Mouse (Mus musculus) common myeloid progenitor, adult 5-6 weeks (primary cell): ENCODE data around the gene Tor2a. TPM values are rescaled to one million over a fixed set of nuclear protein-coding genes. Genes with fewer than 3 reads are reported as not detected.

Source experiments
- ATAC-seq: replicated peaks from 2 replicates; pipeline ENCODE4 v1.8.0; 2016; ENCODE audit warnings: low read depth, mild to moderate bottlenecking, moderate TSS enrichment, inconsistent platforms; ENCODE audit not compliant: poor library complexity, severe bottlenecking
- total RNA-seq: library from RNA; stranded (forward); fragments of 200-1000, 187-1606 nt; gene quantifications from 2 replicates; pipeline ENCODE4 v1.2.3, GENCODE M21; 2017

Gene Tor2a
- total RNA-seq, 1 experiment from 2014 or later = 19.9 TPM

DNA sequence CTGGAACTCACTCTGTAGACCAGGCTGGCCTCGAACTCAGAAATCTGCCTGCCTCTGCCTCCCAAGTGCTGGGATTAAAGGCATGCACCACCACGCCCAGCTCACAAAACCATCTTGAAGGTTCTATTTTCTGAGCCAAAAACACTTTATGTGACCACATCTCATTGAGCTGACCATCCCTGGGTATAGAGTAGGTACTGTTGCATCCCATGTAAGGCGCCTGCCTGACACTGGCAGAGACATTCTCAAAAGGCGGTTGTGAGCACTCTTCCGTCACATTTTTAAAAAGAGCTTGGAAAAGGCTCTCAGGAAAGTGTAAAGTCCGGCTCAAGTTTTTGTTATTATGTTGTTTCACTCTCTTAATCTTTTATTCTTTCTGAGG lies 369 bp upstream of the Tor2a start:
- no peak for ATAC-seq

- no peak for ATAC-seq
These were observed 1.5 kb downstream of the Tor2a start for GRCm38 (mm10) chr2:32758503-32758902.

GRCm38 (mm10) chr2:32759001-32759400 lies 2.0 kb downstream of the Tor2a start:
- ATAC-seq = no peak

GRCm38 (mm10) chr2:32761361-32761760 lies 4.3 kb downstream of the Tor2a start:
- no peak for ATAC-seq

DNA sequence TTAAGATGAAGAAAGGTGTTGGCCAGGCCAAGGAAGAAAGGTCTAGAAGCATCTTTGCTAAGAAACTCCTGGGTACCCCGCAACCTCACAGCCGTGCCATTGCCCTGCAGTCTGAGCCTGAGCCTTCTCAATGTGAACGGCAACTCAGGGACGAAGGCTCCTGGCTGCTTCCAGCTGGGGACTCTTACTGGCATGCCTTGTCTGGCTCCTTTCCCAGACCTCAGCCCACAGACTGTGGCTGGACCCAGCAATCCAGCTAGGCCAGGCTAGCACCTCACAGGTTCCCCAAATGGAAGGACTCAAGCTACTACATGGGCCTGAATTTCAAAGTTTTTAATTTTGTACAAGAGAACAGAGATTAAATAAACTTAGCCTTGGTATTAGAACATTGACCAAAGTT lies 4.8 kb downstream of the Tor2a start:
- ATAC-seq = no peak

GRCm38 (mm10) chr2:32763353-32763752 lies 6.3 kb downstream of the Tor2a start:
- no peak for ATAC-seq

GRCm38 (mm10) chr2:32767241-32767640 lies 10.2 kb downstream of the Tor2a start:
- no peak for ATAC-seq

- ATAC-seq = no peak; the same call in 1 of the 2 replicates
These were observed 11.7 kb downstream of the Tor2a start for GRCm38 (mm10) chr2:32768661-32769285.

- no peak for ATAC-seq
These were observed 12.5 kb downstream of the Tor2a start for GRCm38 (mm10) chr2:32769327-32770085.

- no peak for ATAC-seq
These were observed 14.9 kb downstream of the Tor2a start for GRCm38 (mm10) chr2:32771886-32772285.

GRCm38 (mm10) chr2:32772626-32773279 lies 15.7 kb downstream of the Tor2a start:
- no peak for ATAC-seq

DNA sequence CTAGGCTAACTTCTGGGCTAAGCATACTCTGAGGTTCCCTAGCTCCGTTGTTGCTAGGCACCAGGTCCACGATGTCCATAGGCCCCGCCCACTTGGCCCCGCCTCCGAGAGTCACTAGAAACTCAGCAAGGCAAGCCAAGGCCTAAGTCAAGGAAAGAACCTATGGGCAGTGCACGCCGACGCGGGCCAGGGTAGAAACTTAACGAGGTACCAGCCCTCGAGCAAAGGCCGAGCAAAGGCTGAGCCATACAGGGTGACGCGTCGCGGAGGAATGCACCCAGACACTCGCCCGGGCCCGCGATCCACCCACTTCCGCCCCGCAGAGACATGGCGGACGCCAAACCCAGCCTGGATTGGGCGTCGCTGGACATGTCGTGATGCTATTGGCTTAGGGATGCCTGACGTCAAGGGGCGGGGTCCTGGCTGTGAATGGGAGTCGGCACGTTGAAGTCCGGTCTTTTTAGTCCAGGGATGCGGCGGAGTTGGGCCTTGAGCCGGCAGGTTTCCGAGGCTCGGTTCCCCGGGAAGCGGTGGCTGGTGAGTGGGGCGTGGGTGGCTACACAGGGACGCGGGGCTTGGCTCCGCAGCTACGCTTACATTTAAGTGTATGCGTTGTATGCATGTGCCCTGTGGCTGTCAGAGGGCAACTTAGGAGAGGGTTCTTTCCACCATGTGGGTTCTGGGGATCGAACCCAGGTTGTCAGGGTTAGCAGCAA lies 18.5 kb downstream of the Tor2a start, which contains the start of the genes Ttc16 and Ptrh1:
Ttc16 (minus strand) TSS at position 275 of the 716 bp plus-strand sequence.
Ptrh1 (plus strand) TSS at position 428 of the 716 bp plus-strand sequence.
- ATAC-seq = peak; percentile 94

GRCm38 (mm10) chr2:32776192-32776591 lies 19.2 kb downstream of the Tor2a start:
- no peak; the same call in 1 of the 2 replicates for ATAC-seq

- ATAC-seq = no peak
These were observed 21.0 kb downstream of the Tor2a start for GRCm38 (mm10) chr2:32778081-32778480.

DNA sequence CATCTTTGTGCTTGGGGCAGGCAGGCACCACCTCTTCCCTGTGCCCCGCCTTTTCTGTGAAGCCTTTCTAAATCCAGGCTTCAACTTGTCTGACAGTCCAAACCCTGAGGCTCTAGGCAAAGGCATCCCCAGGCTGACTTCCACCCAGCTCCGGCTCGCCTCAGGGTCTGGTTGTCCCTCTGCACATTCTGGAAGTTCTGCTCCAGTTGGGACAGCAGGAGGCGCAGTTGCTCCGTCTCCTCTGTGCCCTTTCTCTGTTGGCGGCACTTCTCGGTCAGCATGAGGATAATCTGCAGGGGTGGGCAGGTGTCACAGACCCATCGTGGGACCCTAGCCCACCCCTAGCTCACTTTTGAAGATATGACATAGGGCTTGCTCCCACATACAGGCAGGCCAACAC lies 22.1 kb downstream of the Tor2a start:
- ATAC-seq = peak; percentile 43

GRCm38 (mm10) chr2:32779714-32780113 lies 22.7 kb downstream of the Tor2a start:
- no peak for ATAC-seq

GRCm38 (mm10) chr2:32781710-32782109 lies 24.7 kb downstream of the Tor2a start:
- no peak for ATAC-seq

DNA sequence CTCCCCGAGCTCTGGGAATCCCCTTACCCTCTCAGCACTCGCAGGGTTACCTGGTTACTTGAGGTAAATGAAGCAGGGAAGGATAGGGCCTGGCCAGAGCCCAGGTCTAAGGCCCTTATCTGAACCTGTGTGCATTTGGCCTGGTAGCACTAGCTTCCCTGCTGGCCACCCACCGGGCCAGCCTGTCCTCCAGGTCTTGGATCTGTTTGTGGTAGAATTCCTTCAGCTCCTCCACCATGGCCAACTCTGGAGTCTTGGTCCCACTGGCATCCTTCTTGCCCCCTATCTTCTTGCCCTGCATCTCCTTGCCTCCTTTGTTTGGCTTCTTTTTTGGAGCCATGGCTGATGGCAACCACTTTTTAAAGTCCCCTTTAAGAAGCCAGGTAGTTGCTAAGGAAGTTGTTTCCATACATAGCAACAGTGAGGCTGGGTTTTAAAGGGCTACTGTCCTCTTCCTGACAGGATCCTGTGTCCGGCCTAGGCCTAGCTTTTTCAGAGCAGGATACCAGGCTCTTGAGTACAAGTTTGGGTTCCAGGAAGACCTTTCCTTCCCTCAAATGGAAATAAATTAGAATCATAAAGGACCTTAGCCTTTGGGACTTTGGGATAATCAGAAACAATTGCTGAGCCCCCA lies 27.1 kb downstream of the Tor2a start, which contains the start of gene Cfap157:
Cfap157 (minus strand) TSS at position 381 of the 634 bp plus-strand sequence.
- ATAC-seq = no peak

- peak; percentile 43; the same call in 1 of the 2 replicates for ATAC-seq
These were observed 30.1 kb downstream of the Tor2a start for GRCm38 (mm10) chr2:32787176-32787575.

DNA sequence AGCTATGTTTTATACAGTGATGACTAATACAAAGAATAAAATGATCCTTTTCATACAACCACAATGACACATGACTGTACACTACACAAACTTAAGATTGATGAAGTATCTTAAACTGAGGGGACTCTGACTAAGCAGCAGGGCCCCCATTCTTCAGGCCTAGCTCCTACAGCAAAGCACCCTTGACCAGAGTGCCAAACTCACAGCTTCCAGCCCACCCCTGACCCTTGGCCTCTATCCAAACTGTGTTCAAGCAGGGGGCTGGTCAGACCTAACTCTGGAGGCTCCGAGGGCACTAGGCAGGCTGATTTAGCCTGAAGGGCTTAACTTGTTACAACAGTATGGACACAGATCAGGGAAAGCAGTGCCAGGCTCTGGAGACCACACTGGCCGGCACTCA lies 31.5 kb downstream of the Tor2a start:
- no peak for ATAC-seq
